Mouse (Mus musculus) liver, postnatal 0 days (tissue): ENCODE data around the gene Eif3c. TPM values are rescaled to one million over a fixed set of nuclear protein-coding genes. Genes with fewer than 3 reads are reported as not detected.

Source experiments
- ATAC-seq: fragments of 200-750 bp; cut with Nextera tagmentation; 2 replicates; pipeline ENCODE4 v1.8.0; 2017; ENCODE audit warnings: mild to moderate bottlenecking, moderate library complexity
- DNase-seq: peaks from one replicate; pipeline ENCODE4 v3.0.0-alpha.2; 2016
- H3K27ac ChIP-seq: fragments of 300-500 bp; sonication (generic); 2 replicates; pipeline ENCODE4 v1.5.1; 2014; ENCODE audit warnings: antibody characterized with exemption, moderate library complexity, mild to moderate bottlenecking, low read depth
- H3K27me3 ChIP-seq: fragments of 300-500 bp; sonication (generic); 2 replicates; pipeline ENCODE4 v1.6.1; 2014; ENCODE audit warnings: low read length, control low read depth, mixed read lengths; ENCODE audit not compliant: insufficient read depth
- H3K36me3 ChIP-seq: fragments of 300-500 bp; sonication (generic); replicated peaks from 2 replicates; pipeline ENCODE4 v1.6.1; 2014; ENCODE audit warnings: mild to moderate bottlenecking, control low read depth, low read length, moderate library complexity, mixed read lengths; ENCODE audit not compliant: insufficient read depth
- H3K4me1 ChIP-seq: fragments of 300-500 bp; sonication (generic); 2 replicates; pipeline ENCODE4 v1.6.1; 2014; ENCODE audit warnings: antibody characterized with exemption, mild to moderate bottlenecking, control low read depth; ENCODE audit not compliant: insufficient read depth
- H3K4me2 ChIP-seq: fragments of 300-500 bp; sonication (generic); 2 replicates; pipeline ENCODE4 v1.6.1; 2014; ENCODE audit warnings: low read depth, mild to moderate bottlenecking, low read length, moderate library complexity, mixed read lengths
- H3K4me3 ChIP-seq: fragments of 300-500 bp; sonication (generic); 2 replicates; pipeline ENCODE4 v1.5.1; 2014; ENCODE audit warnings: low read depth, low read length
- H3K9ac ChIP-seq: fragments of 300-500 bp; sonication (generic); replicated peaks from 2 replicates; pipeline ENCODE4 v1.6.1; 2014; ENCODE audit warnings: mild to moderate bottlenecking, moderate library complexity
- H3K9me3 ChIP-seq: fragments of 300-500 bp; sonication (generic); 2 replicates; pipeline ENCODE4 v1.6.1; 2016; ENCODE audit warnings: mild to moderate bottlenecking, control low read depth, low read length, mixed read lengths
- CTCF ChIP-seq: sonication (generic); IDR thresholded peaks from 2 replicates; pipeline ENCODE4 v1.5.1; 2016; ENCODE audit warnings: antibody characterized with exemption, low read depth
- EP300 ChIP-seq: IDR thresholded peaks from 2 replicates; pipeline ENCODE4 v1.6.1; 2016; ENCODE audit warnings: antibody characterized with exemption, low read depth, mild to moderate bottlenecking
- WGBS: fragments of 180-500 bp; shearing (Covaris S2); extraction: QIAGEN DNeasy Blood & Tissue Kit; methylation state at CpG from one replicate; pipeline ENCODE4 v1.1.7; 2014; ENCODE audit not compliant: insufficient replicate concordance; 5-methylcytosine and 5-hydroxymethylcytosine counted together
- polyA plus RNA-seq: library from polyadenylated mRNA; unstranded; fragments of >200 nt; fragmentation: Nextera tagmentation; extraction: Ambion mirVana; gene quantifications from 2 replicates; pipeline ENCODE4 v1.2.1, GENCODE M21; 2015

Gene Eif3c
- polyA plus RNA-seq, 1 experiment from 2014 or later, result 90.9 TPM

DNA sequence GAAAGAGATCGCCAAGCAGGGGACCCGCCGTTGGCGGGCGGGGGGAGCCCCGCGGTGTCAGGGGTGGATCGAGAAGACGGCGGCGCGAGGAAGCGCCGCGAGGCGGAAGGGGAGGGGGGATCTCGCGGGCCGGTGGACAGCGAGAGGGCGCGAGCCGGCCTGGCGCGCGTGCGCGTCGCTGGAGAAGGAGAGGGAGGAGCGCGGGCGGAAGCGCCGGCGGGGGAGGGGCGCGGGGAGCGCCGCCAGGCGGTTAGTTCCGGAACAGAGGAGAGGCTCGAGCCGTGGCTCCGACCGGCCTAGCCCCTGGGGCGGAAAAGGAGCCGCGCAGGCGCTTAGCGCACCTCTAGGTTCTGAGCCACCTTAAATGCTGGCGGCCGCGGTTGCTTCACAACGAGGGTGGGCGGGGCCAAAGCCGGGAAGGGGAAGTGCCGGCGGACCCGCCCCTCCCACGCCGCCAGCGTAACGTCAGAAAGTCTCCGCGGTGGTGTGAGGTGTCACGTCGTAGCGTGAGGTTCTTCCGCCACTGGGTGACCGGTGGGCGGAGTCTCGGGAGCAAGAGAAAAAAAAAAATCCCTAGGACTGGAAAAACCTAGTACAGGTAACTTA, 62.8 kb downstream of the Eif3c start, which contains the start of gene Atxn2l:
Atxn2l (minus strand) TSS at position 165 of the 606 bp plus-strand sequence.
- Histone ChIP-seq H3K4me2 (peak within 1 kb of the TSS; percentile 84), H3K9ac (peak within 1 kb of the TSS; percentile 100), H3K4me3 (peak within 1 kb of the TSS; percentile 80), H3K9me3 (no peaks in the 10 kb centered on the region), H3K4me1 (peaks cover 10% of the 10 kb centered on the region), H3K27ac (peak within 1 kb of the TSS; percentile 97), H3K36me3 (peaks cover 29% of the 10 kb centered on the region), H3K27me3 (no peaks in the 10 kb centered on the region)
- TF ChIP-seq CTCF, result peak; percentile 68
- TF ChIP-seq EP300, result peak; percentile 88; the same call in 1 of the 2 replicates
- peak; percentile 99 for DNase-seq
- ATAC-seq, result peak; percentile 86
- 0% methylated on average over 34 of the region's 72 CpGs for WGBS

GRCm38 (mm10) chr7:126502751-126503150, 63.5 kb downstream of the Eif3c start:
- WGBS, result under 1% methylated on average over 34 of the region's 40 CpGs

GRCm38 (mm10) chr7:126502023-126502741, 64.0 kb downstream of the Eif3c start:
- ATAC-seq (peak; percentile 77), DNase-seq (peak; percentile 94)
- Histone ChIP-seq H3K4me3 (peak overlapping the region; percentile 80), H3K27ac (peak overlapping the region; percentile 97), H3K27me3 (no peaks in the 10 kb centered on the region), H3K4me2 (peak overlapping the region; percentile 84), H3K4me1 (peaks cover 10% of the 10 kb centered on the region), H3K9ac (peak overlapping the region; percentile 100), H3K9me3 (no peaks in the 10 kb centered on the region), H3K36me3 (peaks cover 41% of the 10 kb centered on the region)
- TF ChIP-seq CTCF (no peak), EP300 (no peak)
- under 1% methylated on average over 47 of the region's 57 CpGs for WGBS

More at GRCm38 (mm10) chr7:126502751-126503150, 63.5 kb downstream of the Eif3c start:
- H3K36me3 ChIP-seq, result peaks cover 36% of the 10 kb centered on the region
- H3K9me3 ChIP-seq, result no peaks in the 10 kb centered on the region
- H3K4me1 ChIP-seq, result peaks cover 10% of the 10 kb centered on the region
- TF ChIP-seq CTCF, result no peak
- TF ChIP-seq EP300, result no peak
- peak overlapping the region; percentile 80 for H3K4me3 ChIP-seq
- H3K4me2 ChIP-seq, result peak overlapping the region; percentile 84
- no peak for DNase-seq
- H3K27ac ChIP-seq, result peak overlapping the region; percentile 97
- H3K27me3 ChIP-seq, result no peaks in the 10 kb centered on the region
- no peak for ATAC-seq
- H3K9ac ChIP-seq, result peak overlapping the region; percentile 100

DNA sequence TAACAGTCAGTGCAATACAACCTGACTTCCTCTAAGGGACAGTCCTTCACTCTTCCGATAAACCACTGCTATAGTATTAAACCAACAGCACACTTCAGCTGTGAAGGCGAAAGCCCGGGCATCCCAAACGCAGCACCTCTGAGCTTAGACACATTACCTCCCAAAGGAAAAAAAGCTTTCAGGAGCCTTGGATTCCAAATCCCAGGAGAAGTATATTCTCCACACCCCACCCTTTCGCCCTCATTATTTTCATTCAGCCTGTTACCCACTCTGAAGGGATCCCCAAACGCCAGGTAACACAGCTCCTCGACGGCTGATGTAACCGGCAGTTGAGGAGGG, 64.6 kb downstream of the Eif3c start:
- H3K4me1 ChIP-seq, result peaks cover 10% of the 10 kb centered on the region
- TF ChIP-seq EP300 (no peak), CTCF (no peak)
- no peaks in the 10 kb centered on the region for H3K9me3 ChIP-seq
- peak overlapping the region; percentile 84 for H3K4me2 ChIP-seq
- H3K27me3 ChIP-seq, result no peaks in the 10 kb centered on the region
- peak overlapping the region; percentile 97 for H3K27ac ChIP-seq
- peak overlapping the region; percentile 100 for H3K9ac ChIP-seq
- peak overlapping the region; percentile 80 for H3K4me3 ChIP-seq
- ATAC-seq, result no peak
- WGBS, result under 1% methylated on average over 9 of the region's 9 CpGs
- peaks cover 47% of the 10 kb centered on the region for H3K36me3 ChIP-seq
- no peak for DNase-seq

DNA sequence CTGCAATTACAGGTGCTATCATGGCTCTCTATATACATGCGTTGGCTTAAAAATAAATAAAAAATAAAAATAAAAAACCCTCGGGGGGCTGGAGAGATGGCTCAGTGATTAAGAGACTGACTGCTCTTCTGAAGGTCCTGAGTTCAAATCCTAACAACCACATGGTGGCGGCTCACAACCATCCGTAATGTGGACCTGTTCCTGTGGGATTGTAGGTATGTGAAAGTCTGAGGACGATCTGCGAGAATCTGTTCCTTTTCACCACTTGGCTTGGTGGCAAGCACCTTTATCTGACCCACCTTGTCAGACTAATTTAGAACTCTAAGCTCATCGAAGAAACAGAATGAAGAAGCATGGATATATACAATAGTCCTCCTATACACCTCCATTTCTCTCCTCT, 66.8 kb downstream of the Eif3c start:
- H3K36me3 ChIP-seq, result peaks cover 69% of the 10 kb centered on the region
- H3K4me2 ChIP-seq, result no peak overlapping the region
- H3K9me3 ChIP-seq, result no peaks in the 10 kb centered on the region
- ATAC-seq (no peak), DNase-seq (no peak)
- no peak for TF ChIP-seq EP300
- no peak for TF ChIP-seq CTCF
- H3K9ac ChIP-seq, result no peak overlapping the region
- peaks cover 14% of the 10 kb centered on the region for H3K4me1 ChIP-seq
- H3K27ac ChIP-seq, result no peak overlapping the region
- H3K27me3 ChIP-seq, result no peaks in the 10 kb centered on the region
- H3K4me3 ChIP-seq, result no peak overlapping the region
- 90% methylated on average over 7 of the region's 7 CpGs for WGBS

- 92% methylated on average over 12 of the region's 12 CpGs for WGBS
- ATAC-seq, result no peak
These were observed 68.2 kb downstream of the Eif3c start for GRCm38 (mm10) chr7:126497966-126498365.

More at GRCm38 (mm10) chr7:126497966-126498365, 68.2 kb downstream of the Eif3c start:
- no peak overlapping the region for H3K27ac ChIP-seq
- TF ChIP-seq CTCF (no peak), EP300 (no peak)
- no peak overlapping the region for H3K9ac ChIP-seq
- no peaks in the 10 kb centered on the region for H3K9me3 ChIP-seq
- no peak overlapping the region for H3K4me3 ChIP-seq
- no peaks in the 10 kb centered on the region for H3K27me3 ChIP-seq
- no peak overlapping the region for H3K4me2 ChIP-seq
- H3K4me1 ChIP-seq, result peaks cover 9% of the 10 kb centered on the region; the same call in 1 of the 2 replicates
- no peak for DNase-seq
- peaks cover 83% of the 10 kb centered on the region for H3K36me3 ChIP-seq
